ENCODE assay signal across 8 mouse cellular contexts in the genomic region with DNA sequence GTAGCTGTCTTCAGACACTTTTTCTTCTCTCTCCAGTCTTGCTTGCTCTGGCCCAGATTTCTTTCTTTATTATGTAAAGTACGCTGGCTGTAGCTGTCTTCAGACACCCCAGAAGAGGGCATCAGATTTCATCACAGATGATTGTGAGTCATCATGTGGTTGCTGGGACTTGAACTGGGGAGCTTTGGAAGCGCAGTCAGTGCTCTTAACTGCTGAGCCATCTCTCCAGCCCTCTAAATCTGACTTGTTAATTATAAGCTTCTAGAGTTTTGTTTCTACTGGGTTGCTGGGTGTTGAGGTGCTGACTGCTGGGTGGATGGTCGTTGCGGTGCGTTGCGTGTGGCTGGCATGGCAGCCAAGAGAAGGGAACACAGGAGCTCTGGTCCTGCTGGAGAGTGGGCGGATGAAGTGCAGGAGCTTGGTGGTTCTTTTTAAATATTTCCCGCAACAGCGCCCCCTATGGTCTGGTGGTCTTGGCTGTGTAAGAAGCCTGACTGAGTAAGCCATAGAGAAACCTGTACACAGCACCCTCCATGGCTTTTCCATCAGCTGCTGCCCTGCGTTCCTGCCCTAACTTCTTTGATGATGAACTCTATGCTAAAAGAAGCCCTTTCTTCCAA. TPM values are rescaled to one million over a fixed set of nuclear protein-coding genes. Genes with fewer than 3 reads are reported as not detected.
DNase-seq lines count a peak whose midpoint lies in the region; ATAC-seq and TF ChIP-seq lines count a peak whose summit lies in the region.

No protein-coding gene starts in this region.

- H3K9me3 ChIP-seq in hindbrain, embryonic 10.5 days: no peaks in the 10 kb centered on the region
- H3K9me3 ChIP-seq in hindbrain, embryonic 12.5 days (replicated peaks): no peaks in the 10 kb centered on the region
- H3K9me3 ChIP-seq in limb, embryonic 14.5 days (ENCODE audit: control insufficient read depth, low read length): no peaks in the 10 kb centered on the region

- peak; percentile 12; the same call in 1 of the 2 replicates for TF ChIP-seq CTCF in testis, adult 2 months (IDR thresholded peaks at IDR 0.05; ENCODE audit: control insufficient read depth, insufficient read depth, insufficient replicate concordance, low read depth, low read length)
- no peak for TF ChIP-seq CTCF in cerebellum, adult 2 months (IDR thresholded peaks at IDR 0.05; ENCODE audit: borderline replicate concordance, insufficient read depth, low read depth, low read length)

- peaks cover 98% of the 10 kb centered on the region for H3K36me3 ChIP-seq in hindbrain, embryonic 10.5 days
- H3K36me3 ChIP-seq in hindbrain, embryonic 12.5 days: peaks cover 76% of the 10 kb centered on the region
- H3K36me3 ChIP-seq in limb, embryonic 14.5 days (ENCODE audit: control insufficient read depth, insufficient read depth, low read length): peaks cover 86% of the 10 kb centered on the region
- H3K36me3 ChIP-seq in testis, adult 2 months (ENCODE audit: control insufficient read depth, insufficient read depth, low read length): peaks cover 13% of the 10 kb centered on the region

- H3K27me3 ChIP-seq in hindbrain, embryonic 10.5 days (ENCODE audit: insufficient read depth, poor library complexity, severe bottlenecking): no peaks in the 10 kb centered on the region
- no peaks in the 10 kb centered on the region for H3K27me3 ChIP-seq in hindbrain, embryonic 12.5 days
- no peaks in the 10 kb centered on the region for H3K27me3 ChIP-seq in limb, embryonic 14.5 days (ENCODE audit: control insufficient read depth, insufficient read depth, low read length)
- no peaks in the 10 kb centered on the region for H3K27me3 ChIP-seq in testis, adult 2 months (ENCODE audit: control insufficient read depth, insufficient read depth, low read length)
- no peaks in the 10 kb centered on the region for H3K27me3 ChIP-seq in cerebellum, adult 2 months (ENCODE audit: control insufficient read depth, insufficient read depth, low read length)

- WGBS in hindbrain, embryonic 10.5 days: 67% methylated on average over 10 of the region's 10 CpGs
- WGBS in hindbrain, embryonic 12.5 days: 68% methylated on average over 10 of the region's 10 CpGs
- WGBS in limb, embryonic 14.5 days: 72% methylated on average over 10 of the region's 10 CpGs
- WGBS in cerebellum, adult 2 months: 67% methylated on average over 10 of the region's 10 CpGs

- peak; percentile 32 for DNase-seq in hindbrain, embryonic 10.5 days (ENCODE audit: low spot score)
- peak; percentile 75 to 78 for DNase-seq in B cell, adult 2 months
- peak; percentile 99 for DNase-seq in WW6 (ENCODE audit: low read depth, low spot score)
- peak; percentile 9 for DNase-seq in limb, embryonic 14.5 days (ENCODE audit: low spot score)
- DNase-seq in cerebellum, adult 2 months: no peak
- DNase-seq in heart, postnatal 25 days (ENCODE audit: low spot score): no peak

- no peak for ATAC-seq in hindbrain, embryonic 12.5 days (ENCODE audit: low FRiP score)
- no peak for ATAC-seq in limb, embryonic 14.5 days (ENCODE audit: low FRiP score, low read depth)

- no peak overlapping the region for H3K27ac ChIP-seq in hindbrain, embryonic 10.5 days
- H3K27ac ChIP-seq in hindbrain, embryonic 12.5 days: no peak overlapping the region
- no peak overlapping the region for H3K27ac ChIP-seq in limb, embryonic 14.5 days (replicated peaks; ENCODE audit: low read depth, low read length)
- H3K27ac ChIP-seq in testis, adult 2 months (ENCODE audit: control insufficient read depth, insufficient read depth, low read depth, low read length): peak overlapping the region; percentile 58; the same call in 1 of the 2 replicates
- no peak overlapping the region for H3K27ac ChIP-seq in cerebellum, adult 2 months (ENCODE audit: insufficient read depth, low read length)

- H3K4me2 ChIP-seq in hindbrain, embryonic 12.5 days (replicated peaks): no peak overlapping the region
- H3K4me2 ChIP-seq in limb, embryonic 14.5 days (replicated peaks; ENCODE audit: low read depth, low read length, severe bottlenecking): no peak overlapping the region

- intact Hi-C loops in heart, postnatal 25 days (cut with DNase I): no loop called here

- no peak overlapping the region for H3K9ac ChIP-seq in hindbrain, embryonic 12.5 days
- no peak overlapping the region for H3K9ac ChIP-seq in limb, embryonic 14.5 days (ENCODE audit: low read depth, low read length, severe bottlenecking)

- H3K4me3 ChIP-seq in hindbrain, embryonic 10.5 days: no peak overlapping the region
- H3K4me3 ChIP-seq in hindbrain, embryonic 12.5 days: no peak overlapping the region
- H3K4me3 ChIP-seq in limb, embryonic 14.5 days (replicated peaks; ENCODE audit: low read length): no peak overlapping the region
- peak overlapping the region; percentile 6; the same call in 1 of the 2 replicates for H3K4me3 ChIP-seq in testis, adult 2 months (ENCODE audit: control insufficient read depth, low read depth, low read length)
- no peak overlapping the region for H3K4me3 ChIP-seq in cerebellum, adult 2 months (replicated peaks; ENCODE audit: insufficient read depth, low read depth, low read length)

- TF ChIP-seq POLR2A in limb, embryonic 14.5 days (IDR thresholded peaks at IDR 0.05; ENCODE audit: borderline replicate concordance, extremely low read depth, insufficient read depth, insufficient read length): no peak
- TF ChIP-seq POLR2A in testis, adult 2 months (IDR thresholded peaks at IDR 0.05; ENCODE audit: control insufficient read depth, low read depth, low read length): no peak
- no peak for TF ChIP-seq POLR2A in cerebellum, adult 2 months (IDR thresholded peaks at IDR 0.05; ENCODE audit: borderline replicate concordance, insufficient read depth, low read length)

- H3K4me1 ChIP-seq in hindbrain, embryonic 10.5 days (replicated peaks): peaks cover 3% of the 10 kb centered on the region; the same call in 1 of the 2 replicates
- no peaks in the 10 kb centered on the region for H3K4me1 ChIP-seq in hindbrain, embryonic 12.5 days
- H3K4me1 ChIP-seq in limb, embryonic 14.5 days (ENCODE audit: control insufficient read depth, insufficient read depth, low read length): no peaks in the 10 kb centered on the region
- H3K4me1 ChIP-seq in testis, adult 2 months (ENCODE audit: control insufficient read depth, insufficient read depth, low read length): no peaks in the 10 kb centered on the region; the same call in 1 of the 2 replicates
- no peaks in the 10 kb centered on the region for H3K4me1 ChIP-seq in cerebellum, adult 2 months (ENCODE audit: control insufficient read depth, insufficient read depth, low read length)

RNA-seq across cellular contexts. Expression of a gene that starts 14.8 kb away (rescaled TPM):
- polyA plus RNA-seq in hindbrain, embryonic 10.5 days (2016; fragmentation: Nextera tagmentation; extraction: Ambion mirVana): 84.3 and 91.5 TPM in 2 replicates
- polyA plus RNA-seq in hindbrain, embryonic 12.5 days (2016; fragmentation: Nextera tagmentation; extraction: Ambion mirVana): 105 and 109 TPM in 2 replicates
- 39.4 and 46.7 TPM in 2 replicates for polyA plus RNA-seq in limb, embryonic 14.5 days (2012; rRNA removed)
- polyA plus RNA-seq in limb, embryonic 14.5 days (2014; fragmentation: Nextera tagmentation; extraction: Ambion mirVana): 74.6 and 81.9 TPM in 2 replicates
- polyA plus RNA-seq in testis, adult 2 months (2012; rRNA removed): 42.2 and 43.3 TPM in 2 replicates
- polyA plus RNA-seq in cerebellum, adult 2 months (2012; rRNA removed): 47.9 and 48.7 TPM in 2 replicates
- total RNA-seq in heart, postnatal 25 days (2021): 10 to 100 TPM; 35.1 to 36.7 TPM

RNA-seq across cellular contexts. Expression of a gene that starts 52.7 kb away (rescaled TPM):
- 0.82 and 1.3 TPM in 2 replicates for polyA plus RNA-seq in hindbrain, embryonic 10.5 days (2016; fragmentation: Nextera tagmentation; extraction: Ambion mirVana)
- 0.87 and 0.98 TPM in 2 replicates for polyA plus RNA-seq in hindbrain, embryonic 12.5 days (2016; fragmentation: Nextera tagmentation; extraction: Ambion mirVana)
- 13.0 and 15.0 TPM in 2 replicates for polyA plus RNA-seq in limb, embryonic 14.5 days (2012; rRNA removed)
- 4.2 and 4.5 TPM in 2 replicates for polyA plus RNA-seq in limb, embryonic 14.5 days (2014; fragmentation: Nextera tagmentation; extraction: Ambion mirVana)
- 5.1 and 5.3 TPM in 2 replicates for polyA plus RNA-seq in testis, adult 2 months (2012; rRNA removed)
- 3.8 and 4.1 TPM in 2 replicates for polyA plus RNA-seq in cerebellum, adult 2 months (2012; rRNA removed)
- total RNA-seq in heart, postnatal 25 days (2021): under 1 TPM; 0.50 to 0.68 TPM

RNA-seq across cellular contexts. Expression of a gene that starts 52.8 kb away (rescaled TPM):
- 18.3 and 19.5 TPM in 2 replicates for polyA plus RNA-seq in hindbrain, embryonic 10.5 days (2016; fragmentation: Nextera tagmentation; extraction: Ambion mirVana)
- polyA plus RNA-seq in hindbrain, embryonic 12.5 days (2016; fragmentation: Nextera tagmentation; extraction: Ambion mirVana): 12.4 and 14.9 TPM in 2 replicates
- polyA plus RNA-seq in limb, embryonic 14.5 days (2012; rRNA removed): 22.9 and 27.2 TPM in 2 replicates
- polyA plus RNA-seq in limb, embryonic 14.5 days (2014; fragmentation: Nextera tagmentation; extraction: Ambion mirVana): 28.4 and 33.1 TPM in 2 replicates
- polyA plus RNA-seq in testis, adult 2 months (2012; rRNA removed): 16.3 and 19.0 TPM in 2 replicates
- 15.3 and 16.7 TPM in 2 replicates for polyA plus RNA-seq in cerebellum, adult 2 months (2012; rRNA removed)
- 10 to 100 TPM; 11.6 to 16.1 TPM for total RNA-seq in heart, postnatal 25 days (2021)

RNA-seq across cellular contexts. Expression of a gene that starts 59.9 kb away (rescaled TPM):
- polyA plus RNA-seq in hindbrain, embryonic 10.5 days (2016; fragmentation: Nextera tagmentation; extraction: Ambion mirVana): 12.5 and 13.3 TPM in 2 replicates
- 16.4 and 18.1 TPM in 2 replicates for polyA plus RNA-seq in hindbrain, embryonic 12.5 days (2016; fragmentation: Nextera tagmentation; extraction: Ambion mirVana)
- polyA plus RNA-seq in limb, embryonic 14.5 days (2012; rRNA removed): 15.2 and 19.4 TPM in 2 replicates
- polyA plus RNA-seq in limb, embryonic 14.5 days (2014; fragmentation: Nextera tagmentation; extraction: Ambion mirVana): 18.0 and 18.5 TPM in 2 replicates
- 19.7 and 22.1 TPM in 2 replicates for polyA plus RNA-seq in testis, adult 2 months (2012; rRNA removed)
- polyA plus RNA-seq in cerebellum, adult 2 months (2012; rRNA removed): 11.0 and 12.3 TPM in 2 replicates
- total RNA-seq in heart, postnatal 25 days (2021): 10 to 100 TPM; 16.3 to 16.7 TPM

RNA-seq across cellular contexts. Expression of a gene that starts 60.0 kb away (rescaled TPM):
- 117 and 135 TPM in 2 replicates for polyA plus RNA-seq in hindbrain, embryonic 10.5 days (2016; fragmentation: Nextera tagmentation; extraction: Ambion mirVana)
- polyA plus RNA-seq in hindbrain, embryonic 12.5 days (2016; fragmentation: Nextera tagmentation; extraction: Ambion mirVana): 125 and 126 TPM in 2 replicates
- polyA plus RNA-seq in limb, embryonic 14.5 days (2012; rRNA removed): 54.7 and 55.1 TPM in 2 replicates
- 98.2 and 117 TPM in 2 replicates for polyA plus RNA-seq in limb, embryonic 14.5 days (2014; fragmentation: Nextera tagmentation; extraction: Ambion mirVana)
- 11.8 and 14.9 TPM in 2 replicates for polyA plus RNA-seq in testis, adult 2 months (2012; rRNA removed)
- 93.3 and 95.1 TPM in 2 replicates for polyA plus RNA-seq in cerebellum, adult 2 months (2012; rRNA removed)
- 100 to 1,000 TPM; 128 to 129 TPM for total RNA-seq in heart, postnatal 25 days (2021)

Comparison
In these comparisons a context has a peak if more than half of its experiments do, and no peak if none do; other contexts are left out.
1. DNase-seq: peak in hindbrain, embryonic 10.5 days (single experiment), B cell, adult 2 months (2 of 2), WW6 (single experiment) and limb, embryonic 14.5 days (single experiment); none in cerebellum, adult 2 months (0 of 2) and heart, postnatal 25 days (single experiment).